Mouse (Mus musculus) heart, embryonic 11.5 days (tissue): ENCODE measurements at regions not wholly inside any gene's neighbourhood (a gene's known extent, or its start where the extent isn't known, plus 50 kb on each side); places are given as distances from the start of the nearest gene placed in this dataset.

Source experiments
- ATAC-seq: fragments of 200-750 bp; cut with Nextera tagmentation; replicated peaks from 2 replicates; pipeline ENCODE4 v1.8.0; 2017; ENCODE audit warnings: moderate library complexity; ENCODE audit not compliant: insufficient number of reproducible peaks, low FRiP score, low TSS enrichment
- H3K27ac ChIP-seq: fragments of 300-500 bp; sonication (generic); 2 replicates; pipeline ENCODE4 v1.5.1; 2014; ENCODE audit warnings: mild to moderate bottlenecking, low read depth, low read length
- H3K27me3 ChIP-seq: fragments of 300-500 bp; sonication (generic); 2 replicates; pipeline ENCODE4 v1.6.1; 2014; ENCODE audit warnings: mild to moderate bottlenecking, low read length, mixed read lengths; ENCODE audit not compliant: control insufficient read depth, insufficient read depth
- H3K36me3 ChIP-seq: fragments of 300-500 bp; sonication (generic); 2 replicates; pipeline ENCODE4 v1.6.1; 2014; ENCODE audit warnings: mild to moderate bottlenecking, low read length, moderate library complexity, mixed read lengths; ENCODE audit not compliant: control insufficient read depth, insufficient read depth
- H3K4me1 ChIP-seq: fragments of 300-500 bp; sonication (generic); 2 replicates; pipeline ENCODE4 v1.6.1; 2014; ENCODE audit warnings: low read length; ENCODE audit not compliant: control insufficient read depth, insufficient read depth
- H3K4me2 ChIP-seq: fragments of 300-500 bp; sonication (generic); 2 replicates; pipeline ENCODE4 v1.6.1; 2014; ENCODE audit warnings: mild to moderate bottlenecking, moderate library complexity
- H3K4me3 ChIP-seq: fragments of 300-500 bp; sonication (generic); 2 replicates; pipeline ENCODE4 v1.5.1; 2014; ENCODE audit warnings: low read depth, low read length
- H3K9ac ChIP-seq: fragments of 300-500 bp; sonication (generic); 2 replicates; pipeline ENCODE4 v1.6.1; 2014; ENCODE audit warnings: mild to moderate bottlenecking, low read depth, low read length, moderate library complexity
- H3K9me3 ChIP-seq: fragments of 300-500 bp; sonication (generic); replicated peaks from 2 replicates; pipeline ENCODE4 v1.6.1; 2016; ENCODE audit warnings: low read length; ENCODE audit not compliant: control insufficient read depth
- WGBS: fragments of 180-500 bp; shearing (Covaris S2); extraction: QIAGEN DNeasy Blood & Tissue Kit; methylation state at CpG from one replicate; pipeline ENCODE4 v1.1.7; 2014; ENCODE audit not compliant: insufficient replicate concordance; 5-methylcytosine and 5-hydroxymethylcytosine counted together

DNA sequence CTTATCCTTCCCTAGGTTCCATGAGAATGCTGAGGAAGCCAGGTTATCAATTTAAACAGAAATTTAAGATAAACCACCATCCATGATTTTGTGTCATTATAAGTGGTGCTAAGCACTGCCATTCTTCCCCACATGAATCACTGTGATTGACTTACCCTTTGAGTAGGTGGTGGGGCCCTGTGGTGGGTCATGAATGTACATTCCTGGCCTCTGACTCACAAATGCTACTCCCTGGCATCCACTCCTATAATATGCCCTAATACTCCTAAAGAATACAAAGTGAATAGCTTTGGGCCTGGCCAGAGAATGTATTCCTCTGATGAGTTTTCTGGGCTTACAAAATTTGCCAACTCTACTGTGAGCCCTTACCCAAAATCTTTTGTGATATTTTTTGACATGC, 325.6 kb upstream of the Hsf2 start:
- ATAC-seq = no peak
- H3K27ac ChIP-seq = no peak overlapping the region
- H3K9ac ChIP-seq = no peak overlapping the region
- H3K4me3 ChIP-seq = no peak overlapping the region
- H3K36me3 ChIP-seq = no peaks in the 10 kb centered on the region
- H3K4me2 ChIP-seq = no peak overlapping the region
- no peaks in the 10 kb centered on the region for H3K4me1 ChIP-seq
- no peaks in the 10 kb centered on the region for H3K9me3 ChIP-seq
- no peaks in the 10 kb centered on the region for H3K27me3 ChIP-seq

DNA sequence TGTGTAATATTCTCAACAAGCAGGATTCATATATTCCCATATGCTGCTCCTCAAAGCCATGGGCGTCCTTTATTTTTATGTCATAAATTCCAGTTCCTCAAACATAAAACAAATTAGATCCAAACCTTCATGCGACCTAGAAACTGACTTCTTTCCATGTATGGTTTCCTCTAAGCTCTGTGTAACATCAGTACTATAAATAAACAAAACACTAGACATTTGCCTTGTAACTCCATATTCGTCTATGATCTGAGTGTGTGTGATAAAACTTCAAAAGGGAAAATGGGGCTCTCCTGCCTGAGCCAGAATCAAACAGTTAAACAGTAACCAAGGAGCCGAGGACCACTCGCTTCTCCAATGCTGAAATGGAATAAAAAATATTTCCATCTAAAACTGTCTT, 322.8 kb upstream of the Hsf2 start:
- Histone ChIP-seq H3K4me1 (no peaks in the 10 kb centered on the region), H3K9ac (no peak overlapping the region), H3K27ac (no peak overlapping the region), H3K36me3 (no peaks in the 10 kb centered on the region), H3K9me3 (no peaks in the 10 kb centered on the region), H3K4me3 (no peak overlapping the region), H3K27me3 (no peaks in the 10 kb centered on the region), H3K4me2 (no peak overlapping the region)
- ATAC-seq = no peak
- 62% methylated on average over 5 of the region's 5 CpGs for WGBS

GRCm38 (mm10) chr10:57183560-57183959, 302.6 kb upstream of the Hsf2 start:
- H3K27ac ChIP-seq = no peak overlapping the region
- H3K4me2 ChIP-seq = no peak overlapping the region
- H3K4me3 ChIP-seq = no peak overlapping the region
- no peak overlapping the region for H3K9ac ChIP-seq
- WGBS = 64% methylated on average over 1 of the region's 1 CpGs
- H3K4me1 ChIP-seq = no peaks in the 10 kb centered on the region
- no peaks in the 10 kb centered on the region for H3K27me3 ChIP-seq
- no peak for ATAC-seq
- no peaks in the 10 kb centered on the region for H3K9me3 ChIP-seq
- no peaks in the 10 kb centered on the region for H3K36me3 ChIP-seq

DNA sequence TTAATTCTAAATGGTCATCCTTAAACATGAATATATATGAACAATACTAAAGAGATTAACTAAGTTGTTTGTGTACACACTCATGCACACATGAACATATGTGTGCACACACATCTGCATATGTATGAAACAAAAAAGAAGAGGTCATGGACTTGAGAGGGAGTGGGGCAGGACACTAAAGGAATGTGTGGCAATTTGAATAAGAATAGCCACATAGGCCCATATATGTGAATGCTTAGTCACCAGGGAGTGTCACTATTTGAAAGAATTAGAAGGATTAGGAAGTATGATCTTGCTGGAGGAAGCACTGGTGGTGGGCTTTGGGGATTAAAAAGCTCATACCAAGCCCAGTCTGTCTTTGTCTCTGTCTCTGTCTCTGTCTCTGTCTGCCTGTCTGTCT, 275.5 kb upstream of the Hsf2 start:
- Histone ChIP-seq H3K27me3 (no peaks in the 10 kb centered on the region), H3K4me1 (no peaks in the 10 kb centered on the region), H3K9me3 (no peaks in the 10 kb centered on the region), H3K27ac (no peak overlapping the region), H3K9ac (no peak overlapping the region), H3K36me3 (no peaks in the 10 kb centered on the region), H3K4me2 (no peak overlapping the region), H3K4me3 (no peak overlapping the region)
- no peak for ATAC-seq

GRCm38 (mm10) chr10:57231117-57231516, 255.1 kb upstream of the Hsf2 start:
- Histone ChIP-seq H3K36me3 (no peaks in the 10 kb centered on the region), H3K27ac (no peak overlapping the region), H3K4me3 (no peak overlapping the region), H3K4me1 (no peaks in the 10 kb centered on the region), H3K4me2 (no peak overlapping the region), H3K27me3 (no peaks in the 10 kb centered on the region), H3K9ac (no peak overlapping the region), H3K9me3 (no peaks in the 10 kb centered on the region)
- no peak for ATAC-seq
- 76% methylated on average over 3 of the region's 3 CpGs for WGBS

DNA sequence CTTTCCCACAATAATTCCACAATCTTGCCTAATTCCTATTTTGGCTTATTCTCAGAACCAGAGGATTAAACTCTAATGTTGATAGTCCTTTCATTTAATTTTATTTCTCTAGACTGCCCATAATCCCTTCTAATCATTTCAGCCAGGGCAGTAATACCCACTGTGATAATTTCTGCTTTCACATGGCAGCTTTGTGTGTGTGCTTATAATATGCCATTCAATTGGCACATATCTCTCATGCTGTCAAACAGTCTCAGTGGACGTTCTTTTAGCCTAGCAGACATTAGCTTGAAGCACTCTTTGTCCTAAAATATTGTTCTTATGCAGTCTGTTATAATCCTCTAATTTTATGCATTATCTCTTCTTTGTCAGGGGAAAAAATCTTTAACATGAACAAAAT, 205.0 kb upstream of the Hsf2 start:
- WGBS = 56% methylated on average over 1 of the region's 1 CpGs
- Histone ChIP-seq H3K4me2 (no peak overlapping the region), H3K4me3 (no peak overlapping the region), H3K27ac (no peak overlapping the region), H3K36me3 (no peaks in the 10 kb centered on the region), H3K27me3 (no peaks in the 10 kb centered on the region), H3K9ac (no peak overlapping the region), H3K9me3 (no peaks in the 10 kb centered on the region), H3K4me1 (no peaks in the 10 kb centered on the region)
- ATAC-seq = no peak

DNA sequence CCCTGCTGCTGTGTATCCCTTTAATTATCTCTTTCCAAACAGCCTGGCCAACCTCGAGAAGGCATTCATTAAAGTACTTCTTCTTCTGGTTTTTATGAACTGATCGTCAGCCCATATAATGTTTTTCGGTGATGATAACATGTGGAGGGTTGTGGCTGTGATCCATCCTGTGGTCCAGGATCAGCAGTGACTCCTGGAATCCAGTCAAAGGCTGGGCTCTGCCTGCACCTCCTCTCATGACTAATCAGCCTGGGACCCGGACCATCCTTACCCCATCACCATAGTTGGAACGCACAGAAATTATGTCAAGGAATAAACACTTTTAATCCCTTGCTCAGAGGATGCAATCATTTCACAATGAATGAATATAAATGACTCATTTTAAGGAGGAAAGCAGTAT, 203.3 kb upstream of the Hsf2 start:
- Histone ChIP-seq H3K27ac (no peak overlapping the region), H3K4me2 (no peak overlapping the region), H3K9me3 (no peaks in the 10 kb centered on the region), H3K4me3 (no peak overlapping the region), H3K9ac (no peak overlapping the region), H3K36me3 (no peaks in the 10 kb centered on the region), H3K4me1 (no peaks in the 10 kb centered on the region), H3K27me3 (no peaks in the 10 kb centered on the region)
- WGBS = 74% methylated on average over 5 of the region's 5 CpGs
- ATAC-seq = no peak

GRCm38 (mm10) chr10:57291596-57291995, 194.6 kb upstream of the Hsf2 start:
- no peak for ATAC-seq
- no peak overlapping the region for H3K9ac ChIP-seq
- H3K27ac ChIP-seq = no peak overlapping the region
- H3K9me3 ChIP-seq = no peaks in the 10 kb centered on the region
- no peak overlapping the region for H3K4me2 ChIP-seq
- no peak overlapping the region for H3K4me3 ChIP-seq
- H3K36me3 ChIP-seq = no peaks in the 10 kb centered on the region
- H3K4me1 ChIP-seq = no peaks in the 10 kb centered on the region
- 87% methylated on average over 10 of the region's 10 CpGs for WGBS
- H3K27me3 ChIP-seq = no peaks in the 10 kb centered on the region

DNA sequence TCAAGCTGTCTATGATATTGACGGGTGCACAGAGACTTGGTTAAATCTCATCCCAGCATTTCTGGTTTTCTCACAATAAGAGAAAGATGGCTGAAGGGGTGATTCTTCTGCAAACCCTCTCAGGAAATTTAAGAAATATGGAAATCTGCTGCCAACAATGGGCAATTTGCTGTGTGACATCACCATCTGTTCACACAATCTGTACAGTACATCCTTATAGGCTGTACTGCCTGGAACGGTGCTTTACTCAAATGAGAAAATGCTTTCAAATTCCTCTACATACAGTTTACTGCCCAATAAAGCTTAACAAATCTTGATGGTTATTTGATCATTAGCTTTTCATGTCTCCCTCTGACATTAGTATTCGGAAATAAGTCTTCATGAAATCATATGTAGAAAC, 172.4 kb upstream of the Hsf2 start:
- no peak overlapping the region for H3K4me2 ChIP-seq
- WGBS = 75% methylated on average over 3 of the region's 3 CpGs

More for the DNA sequence above, 172.4 kb upstream of the Hsf2 start:
- Histone ChIP-seq H3K27ac (no peak overlapping the region), H3K27me3 (no peaks in the 10 kb centered on the region), H3K4me1 (no peaks in the 10 kb centered on the region), H3K4me3 (no peak overlapping the region), H3K36me3 (no peaks in the 10 kb centered on the region), H3K9ac (no peak overlapping the region), H3K9me3 (no peaks in the 10 kb centered on the region)
- no peak for ATAC-seq
